Mouse (Mus musculus): ENCODE results near the gene Palm.
"Not testable (repeated sequence)": the region's sequence is repeated elsewhere in the genome, so short reads cannot be mapped to it uniquely, and the experiment has no call there.

Gene Palm

DNA sequence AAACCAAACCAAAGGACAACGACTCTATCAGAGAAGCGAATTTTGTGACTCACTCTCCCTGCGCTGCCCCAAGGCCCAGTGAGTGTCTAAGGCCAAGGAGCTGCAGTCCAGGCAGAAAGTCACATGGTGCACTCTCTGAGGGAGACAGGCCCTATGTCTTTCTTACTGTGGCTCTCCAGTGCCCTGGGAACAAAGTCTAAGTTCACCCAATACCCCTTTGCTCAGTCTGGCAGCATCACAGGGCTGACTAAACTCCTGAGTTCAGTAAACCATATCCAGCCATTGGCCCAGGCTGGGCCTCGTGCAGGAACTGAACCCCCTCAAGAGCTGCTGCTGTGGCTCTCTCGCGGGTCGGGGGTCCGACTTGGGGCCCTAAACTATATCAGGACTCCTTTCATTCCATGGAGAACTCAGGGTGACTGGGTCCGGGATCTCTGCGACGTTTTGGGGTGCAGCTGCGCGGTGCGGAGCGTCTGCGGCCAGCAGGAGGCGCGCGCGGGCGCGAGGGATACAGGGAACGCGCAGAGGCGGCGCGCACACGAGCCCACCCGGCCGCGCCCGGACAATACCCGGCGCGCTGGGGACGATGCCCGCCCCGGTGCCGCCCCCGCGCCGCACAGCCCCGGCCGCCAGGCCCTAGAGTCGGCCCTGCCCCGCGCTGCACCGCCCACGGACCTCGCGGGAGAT lies at the start of gene Palm:
TSS of gene Palm (plus strand) at position 522 of the 687 bp plus-strand sequence.
- DNase-seq = peak; percentile 90 to 92

DNA sequence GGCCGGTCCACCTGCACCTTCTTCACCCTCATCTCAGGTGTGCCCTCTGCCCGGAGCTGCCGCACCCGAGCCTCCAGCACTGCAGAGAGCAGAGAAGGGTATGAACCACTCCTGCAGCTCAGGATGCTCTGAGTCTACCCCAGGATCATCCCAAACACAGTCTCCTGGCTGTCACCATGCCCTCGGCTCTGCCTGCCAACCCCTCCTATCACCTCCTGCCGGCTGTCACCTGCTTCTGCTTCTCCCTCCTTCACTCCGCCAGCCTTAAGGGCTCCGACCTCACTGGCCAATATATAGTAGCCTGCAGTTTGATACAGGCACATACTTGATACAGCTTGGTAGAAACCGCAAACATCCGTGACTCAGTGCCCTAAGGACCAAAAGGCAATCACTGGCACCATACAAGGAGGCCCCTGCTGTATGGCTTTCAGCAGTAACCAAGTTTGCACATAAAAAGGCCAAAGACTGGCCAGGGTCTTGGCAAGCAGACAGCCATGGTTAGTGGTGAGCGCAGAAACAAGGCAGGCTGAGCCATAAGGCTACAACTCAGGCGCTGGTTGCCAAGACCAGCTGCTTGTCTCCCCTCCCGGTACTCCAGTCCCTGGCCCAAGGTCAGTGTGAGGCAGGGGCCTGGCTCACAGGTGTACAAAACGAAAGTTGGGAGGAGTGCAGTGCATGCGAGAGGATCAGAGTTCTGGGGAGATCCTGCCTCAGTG lies 49.6 kb upstream of the Palm start:
- DNase-seq = no peak

DNA sequence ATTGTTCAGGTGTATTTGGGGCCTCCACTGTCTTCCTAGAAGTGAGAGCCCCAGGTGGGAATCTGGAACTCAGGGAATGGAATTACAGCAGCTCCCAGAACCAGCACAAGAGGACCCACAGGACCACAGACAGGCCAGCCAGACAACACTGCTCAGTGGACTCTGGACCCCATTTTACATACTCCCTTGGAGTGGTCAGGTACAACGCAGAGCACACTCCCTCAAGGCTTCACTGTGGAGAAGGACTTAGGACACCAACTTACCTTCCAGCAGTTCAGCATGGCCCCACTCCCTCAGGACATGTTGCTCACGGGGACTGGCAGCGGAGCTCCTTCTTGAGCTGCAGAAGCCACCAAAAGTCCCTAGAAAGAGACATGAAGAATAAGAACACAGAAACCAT lies 48.0 kb upstream of the Palm start:
- DNase-seq = no peak

DNA sequence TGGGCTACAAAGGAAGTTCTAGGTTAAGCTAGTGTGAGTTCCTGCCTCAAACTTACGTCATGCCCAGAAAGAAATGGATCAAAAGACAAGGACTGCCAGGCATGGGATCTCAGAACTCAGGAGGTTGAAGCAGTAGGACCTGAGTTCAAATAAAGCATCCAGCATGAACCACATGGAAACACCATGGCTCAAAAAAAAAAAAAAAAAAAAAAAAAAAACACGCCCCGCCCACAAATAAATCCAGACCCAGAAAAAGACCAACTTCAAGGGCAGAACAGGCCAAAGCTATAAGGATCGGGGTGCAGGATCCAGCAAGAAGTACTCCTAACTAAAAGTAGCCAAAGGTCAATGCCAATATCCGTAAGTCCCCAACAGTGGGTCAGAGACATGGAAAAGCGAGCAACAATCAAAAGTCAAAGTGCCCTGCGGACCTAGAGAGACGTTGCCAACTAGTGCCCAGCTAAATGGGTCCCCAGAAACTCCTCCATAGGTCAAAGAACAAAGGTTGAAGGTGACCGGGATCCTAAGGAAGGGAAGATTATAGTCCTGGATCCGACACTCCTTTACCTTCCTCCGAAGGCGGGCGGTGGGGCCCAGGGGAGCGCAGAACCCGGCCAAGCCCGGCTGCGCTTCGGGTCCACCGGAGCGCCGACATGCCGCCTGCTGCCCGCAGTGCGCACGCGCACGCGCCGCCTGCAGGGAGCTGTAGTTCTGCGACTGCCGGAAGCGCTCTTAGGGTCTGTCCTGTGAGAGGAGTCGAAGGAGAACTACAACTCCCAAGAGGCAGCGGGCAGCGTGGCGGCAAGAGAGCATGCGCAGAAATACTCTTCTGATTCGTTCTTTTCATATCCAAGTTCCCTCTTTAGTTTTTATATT lies 47.2 kb upstream of the Palm start, which contains the start of gene Polrmt:
TSS of gene Polrmt (minus strand) at position 684 of the 876 bp plus-strand sequence.
- DNase-seq = peak; percentile 95 to 98

DNA sequence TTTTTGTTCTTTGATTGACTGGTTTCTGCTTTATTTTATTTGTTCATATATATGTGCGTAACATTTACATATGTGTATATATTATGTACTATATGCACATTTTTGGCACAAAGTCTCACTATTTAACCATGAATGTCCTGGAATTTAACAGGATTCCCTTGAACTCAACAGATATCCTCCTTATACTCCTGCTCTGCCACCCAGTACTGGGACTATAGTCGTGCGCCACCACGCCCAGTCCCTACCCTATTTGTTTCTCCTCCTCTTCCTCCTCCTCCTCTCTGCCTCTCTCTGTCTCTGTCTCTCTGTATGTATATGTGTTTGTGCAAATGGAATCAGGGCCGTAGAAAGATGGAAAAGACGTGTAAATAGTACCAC lies 46.6 kb upstream of the Palm start:
- DNase-seq = no peak

DNA sequence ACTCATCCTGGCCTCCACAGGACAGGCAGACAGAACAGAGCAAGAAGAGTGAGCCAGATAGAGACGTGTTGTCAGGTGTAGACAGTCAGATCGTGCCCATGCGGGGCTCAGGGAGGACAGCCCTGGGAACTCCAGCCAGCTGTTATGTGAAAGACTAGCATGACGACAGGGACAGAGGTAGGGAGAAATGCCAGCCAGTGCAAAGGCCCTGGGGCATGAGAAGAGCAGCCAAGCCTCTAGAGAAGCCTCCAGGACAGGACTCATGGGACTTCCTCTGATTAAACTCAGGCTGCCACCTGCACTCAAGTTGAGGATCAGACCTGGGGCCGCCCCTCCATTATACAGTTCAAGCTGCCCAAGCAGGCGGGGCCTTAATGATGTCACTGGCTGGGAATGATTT lies 44.9 kb upstream of the Palm start:
- no peak for DNase-seq

DNA sequence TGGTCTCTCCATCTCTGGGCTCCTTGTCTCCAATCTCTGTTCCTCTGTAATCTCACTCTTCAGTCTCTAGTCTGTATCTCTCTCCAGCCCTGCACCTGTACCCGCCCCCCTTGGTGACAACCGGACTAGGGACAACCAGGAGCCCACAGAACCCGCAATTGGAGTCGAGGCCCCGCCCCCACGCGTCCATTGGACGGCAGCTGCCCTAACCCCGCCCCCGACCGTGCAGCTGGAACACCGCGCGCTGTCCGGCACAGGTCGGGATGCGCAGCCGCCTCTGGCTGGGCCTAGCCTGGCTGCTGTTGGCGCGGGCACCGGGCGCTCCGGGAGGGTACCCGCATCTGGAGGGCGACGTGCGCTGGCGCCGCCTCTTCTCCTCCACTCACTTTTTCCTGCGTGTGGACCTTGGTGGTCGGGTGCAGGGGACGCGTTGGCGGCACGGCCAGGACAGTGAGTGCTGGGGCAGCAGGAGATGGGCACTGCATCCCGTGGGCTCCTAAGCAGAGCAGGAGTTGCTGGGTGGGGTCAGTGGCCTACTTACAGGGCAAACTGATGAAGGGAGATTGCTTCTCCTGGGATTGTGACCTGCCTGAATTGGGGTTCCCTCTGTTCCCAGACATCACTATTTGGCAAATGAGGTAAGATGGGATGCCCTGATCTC lies 38.4 kb upstream of the Palm start, which contains the start of gene Fgf22:
TSS of gene Fgf22 (plus strand) at position 221 of the 661 bp plus-strand sequence.
- DNase-seq = peak; percentile 89 to 92

DNA sequence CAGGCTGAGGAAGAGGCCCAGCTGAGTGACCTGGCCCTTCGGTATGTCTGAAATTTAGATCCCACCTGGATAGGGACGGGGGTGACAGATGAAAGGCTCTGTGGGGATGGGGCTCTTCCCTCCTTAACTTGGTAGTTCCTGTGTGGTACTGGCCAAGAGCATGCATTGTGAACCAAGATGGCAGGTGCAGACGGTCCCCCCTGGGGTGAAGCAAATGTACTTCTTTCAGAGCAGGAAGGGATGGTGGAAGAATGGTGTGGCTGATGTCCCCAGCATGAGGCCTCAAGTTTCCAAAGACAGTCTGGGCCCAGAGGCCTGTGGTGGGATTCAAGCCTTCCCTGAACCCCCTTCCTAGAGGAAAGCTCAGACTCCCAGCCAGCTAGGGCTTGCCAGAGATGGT lies 37.5 kb upstream of the Palm start:
- no peak for DNase-seq

DNA sequence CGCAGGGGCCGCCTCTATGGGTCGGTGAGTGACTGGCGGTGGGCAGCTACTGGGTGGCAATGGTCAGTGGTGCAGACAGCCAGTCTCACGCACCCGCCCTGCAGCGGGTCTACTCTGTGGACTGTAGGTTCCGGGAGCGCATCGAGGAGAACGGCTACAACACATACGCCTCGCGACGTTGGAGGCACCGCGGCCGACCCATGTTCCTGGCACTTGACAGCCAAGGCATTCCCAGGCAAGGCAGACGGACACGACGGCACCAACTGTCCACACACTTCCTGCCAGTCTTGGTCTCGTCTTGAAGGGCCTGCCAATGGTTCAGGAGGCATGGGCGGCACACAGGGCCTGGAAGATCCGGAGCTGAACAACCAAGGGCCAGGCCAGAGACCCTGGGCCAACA lies 36.7 kb upstream of the Palm start:
- no peak for DNase-seq

DNA sequence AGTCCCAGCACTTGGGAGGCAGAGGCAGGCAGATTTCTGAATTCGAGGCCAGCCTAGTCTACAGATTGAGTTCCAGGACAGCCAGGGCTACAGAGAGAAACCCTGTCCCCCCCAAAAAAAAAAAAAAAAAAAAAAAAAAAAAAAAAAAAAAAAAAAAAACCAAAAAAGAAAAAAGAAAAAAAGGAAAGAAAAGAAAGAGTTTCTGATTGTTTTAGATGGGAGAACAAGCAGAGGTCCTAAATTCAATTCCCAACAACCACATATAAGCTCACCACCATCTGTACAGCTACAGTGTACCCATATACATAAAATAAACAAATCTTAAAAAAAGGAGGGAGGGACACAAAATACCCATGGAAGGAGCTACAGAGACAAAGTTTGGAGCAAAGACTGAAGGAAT lies 33.7 kb upstream of the Palm start:
- not testable (repeated sequence) for DNase-seq

DNA sequence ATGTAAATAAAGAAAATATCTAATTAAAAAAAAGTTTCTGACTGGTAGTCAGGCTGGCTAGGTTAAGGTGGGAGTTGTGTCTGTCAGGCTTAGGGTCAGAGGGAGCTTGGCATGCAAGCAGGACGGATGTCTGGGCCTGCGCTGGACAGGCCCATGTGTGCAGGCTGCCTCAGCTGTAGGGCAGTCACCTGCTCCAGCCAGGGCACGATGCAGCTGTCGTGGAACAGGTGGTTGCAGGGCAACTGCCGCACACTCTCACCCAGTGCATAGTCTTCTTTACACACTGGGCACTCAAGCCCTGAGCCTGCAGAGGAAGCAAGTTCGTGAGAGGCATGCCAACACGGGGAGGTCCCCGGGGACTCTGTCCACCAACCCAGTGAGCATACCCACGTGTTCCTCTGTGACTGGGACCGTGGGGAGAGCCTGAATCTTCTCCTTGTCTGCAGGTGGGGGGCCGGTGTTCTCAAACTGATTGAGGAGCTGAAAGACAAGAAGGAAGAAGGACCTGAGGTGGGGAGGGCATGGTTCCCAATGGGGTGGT lies 32.7 kb upstream of the Palm start:
- no peak for DNase-seq

DNA sequence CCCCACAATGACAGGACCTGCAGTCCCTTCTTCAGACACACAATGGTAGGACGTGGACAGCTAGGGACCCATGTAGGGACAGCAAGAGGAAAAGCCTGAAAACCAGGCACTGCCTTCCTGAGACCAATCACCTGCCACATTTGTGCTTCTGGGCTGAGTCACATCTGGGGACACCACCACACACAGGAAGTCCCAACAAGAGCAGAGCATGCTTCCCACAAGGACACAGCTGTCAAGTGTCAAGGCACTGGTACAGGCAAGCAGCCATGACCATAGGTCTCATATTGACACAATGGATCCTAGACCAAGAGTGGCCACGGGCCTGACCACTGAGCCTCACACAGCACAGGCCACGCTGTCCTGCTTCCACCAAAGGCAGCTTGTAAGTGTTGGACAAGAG lies 30.5 kb upstream of the Palm start:
- no peak for DNase-seq

DNA sequence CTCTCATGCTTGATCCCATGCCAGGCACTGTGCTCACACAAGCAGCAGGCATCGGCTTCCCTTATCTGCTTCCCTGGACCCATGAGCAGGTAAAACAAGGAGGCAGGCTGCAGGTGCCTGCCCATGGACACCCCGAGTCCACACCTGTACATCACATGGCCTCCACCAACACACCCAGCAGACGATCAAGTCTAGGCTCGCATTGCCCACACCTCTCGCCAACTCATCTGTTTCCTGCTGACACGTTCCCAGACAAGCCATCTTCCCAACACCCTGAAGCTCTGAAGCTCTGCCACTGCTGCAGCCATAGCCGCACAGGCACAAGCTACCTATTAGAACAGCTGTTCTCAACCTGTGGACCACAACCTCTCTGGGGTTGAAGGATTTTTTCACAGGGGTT lies 29.1 kb upstream of the Palm start:
- no peak for DNase-seq

DNA sequence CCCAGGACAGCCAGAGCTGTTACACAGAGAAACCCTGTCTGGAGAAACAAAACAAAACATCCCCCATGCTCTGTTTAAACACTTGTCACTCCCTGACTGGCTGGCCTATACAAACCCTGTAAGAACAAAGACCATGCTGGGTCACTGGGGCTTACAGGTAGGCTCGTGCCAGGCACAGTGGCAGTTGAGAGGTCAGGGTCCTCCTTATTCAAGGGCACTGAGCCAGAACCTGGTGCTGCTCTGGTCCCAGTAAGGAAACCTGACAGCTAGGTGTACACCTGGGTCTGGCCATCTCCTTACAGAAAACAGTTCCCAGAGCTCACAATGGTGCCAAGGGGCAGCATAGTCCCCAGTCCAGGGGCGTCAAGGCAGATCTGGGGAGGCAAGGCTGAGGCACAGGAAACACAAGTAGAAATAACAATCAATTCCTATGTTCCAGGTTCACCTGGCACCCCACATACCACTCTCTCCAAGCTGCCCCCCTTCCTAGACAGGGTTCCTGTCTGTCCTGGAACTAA lies 28.1 kb upstream of the Palm start:
- DNase-seq = no peak

DNA sequence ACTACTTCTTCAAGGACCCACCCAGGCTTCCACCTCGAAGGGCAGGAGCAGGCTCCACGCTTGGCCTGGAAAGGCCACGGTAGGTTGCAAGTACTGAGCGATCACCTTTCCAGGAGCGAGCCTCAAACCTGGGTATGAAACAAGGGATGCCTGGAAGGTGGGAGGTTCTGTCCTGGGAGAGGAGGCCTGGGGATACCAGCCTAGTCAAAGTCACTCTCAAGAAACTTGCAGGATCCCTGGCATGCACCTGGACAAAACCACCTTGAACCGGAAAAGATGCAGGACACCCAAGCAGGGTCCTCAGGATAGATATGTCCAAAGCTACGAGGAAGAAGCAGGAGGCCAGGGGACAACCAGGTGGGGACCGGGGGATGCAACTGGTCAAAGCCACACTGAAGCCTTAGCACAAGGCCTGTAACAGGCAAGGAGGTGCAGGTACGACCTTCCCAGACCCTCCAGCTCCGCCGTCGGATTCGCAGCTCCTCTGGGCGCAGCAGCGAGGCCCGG lies 27.3 kb upstream of the Palm start:
- DNase-seq = no peak

DNA sequence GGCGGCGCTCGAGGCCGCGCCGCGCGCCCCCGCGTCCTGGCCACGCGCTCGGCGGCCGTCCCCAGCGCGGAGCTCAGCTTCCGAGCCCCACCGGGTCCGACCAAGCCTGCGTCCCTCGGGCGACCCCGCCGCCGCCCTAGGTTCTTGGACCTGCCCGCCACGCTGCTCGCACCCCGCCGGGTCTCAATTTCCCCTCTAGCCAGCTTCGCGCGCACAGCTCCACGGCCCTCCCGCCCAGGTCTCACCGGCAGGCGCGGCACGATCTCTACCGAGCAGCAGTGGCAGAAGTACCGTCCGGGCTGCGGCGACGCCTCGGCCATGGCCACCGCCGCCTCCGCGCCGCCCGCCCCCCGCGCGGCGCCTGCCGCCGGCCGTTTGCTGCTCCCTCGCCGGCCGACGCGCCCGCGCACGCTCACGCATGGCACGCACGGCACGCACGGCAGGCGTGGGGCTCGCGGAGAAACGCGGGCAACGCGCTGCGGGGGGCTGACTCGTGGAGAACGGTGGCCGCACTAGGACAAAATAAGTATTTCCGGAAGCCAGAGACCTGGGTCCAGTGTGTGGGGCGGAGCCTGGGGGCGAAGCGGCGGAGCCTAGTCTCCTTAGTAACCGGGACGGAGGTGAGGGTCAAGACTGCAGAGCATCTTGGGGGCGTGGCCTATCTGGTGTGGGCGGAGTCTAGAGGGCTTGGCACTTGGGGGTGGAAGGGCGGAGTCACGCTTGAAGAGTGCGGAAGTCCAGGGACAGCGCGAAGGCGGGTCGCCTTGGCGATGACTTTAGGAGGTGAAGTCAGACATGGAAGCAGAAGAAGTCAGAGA lies 26.7 kb upstream of the Palm start, which contains the start of gene Rnf126:
TSS of gene Rnf126 (minus strand) at position 445 of the 818 bp plus-strand sequence.
- peak; percentile 100 for DNase-seq

DNA sequence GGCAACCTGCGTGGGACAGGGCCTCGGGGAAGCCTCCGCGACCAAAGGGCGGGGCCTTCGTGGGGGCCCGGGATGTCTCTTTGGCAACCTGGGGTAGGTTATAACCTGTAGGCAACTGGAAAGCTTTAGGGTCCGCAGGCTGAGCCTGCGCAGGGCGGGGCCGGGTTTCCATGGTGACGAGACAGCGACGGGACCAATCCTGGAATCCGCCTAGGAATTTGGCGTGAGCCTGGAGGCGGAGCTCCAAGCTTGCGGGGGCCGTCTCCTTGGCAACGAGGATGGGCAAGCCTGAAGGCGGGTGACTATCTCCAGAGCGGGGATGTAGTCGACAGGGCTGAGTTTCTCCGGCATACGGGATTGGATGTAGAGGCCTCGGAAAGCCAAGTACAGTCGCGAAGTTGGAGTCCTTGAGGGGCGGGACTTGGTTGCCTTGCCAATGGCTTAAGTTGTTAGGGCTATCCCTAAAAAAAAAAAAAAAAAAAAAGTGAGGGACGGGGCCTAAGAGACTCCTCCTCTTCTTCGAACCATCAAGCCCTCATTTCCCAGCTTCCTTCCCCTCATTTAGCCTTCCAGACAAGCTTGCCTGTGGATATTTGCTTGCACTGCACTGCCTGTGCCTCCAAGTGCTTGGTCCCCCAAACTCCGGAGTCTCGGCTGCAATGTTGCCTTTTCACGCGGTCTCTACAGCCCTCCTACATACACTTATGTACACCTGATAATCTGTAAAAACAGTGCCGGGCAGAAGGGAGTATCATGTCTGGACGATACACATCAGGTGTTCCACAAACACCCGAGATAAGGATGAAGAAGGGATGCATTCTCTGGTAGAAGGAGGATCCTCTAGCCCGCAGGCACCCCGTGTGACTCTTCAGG lies 25.8 kb upstream of the Palm start:
- DNase-seq = peak; percentile 96 to 97

DNA sequence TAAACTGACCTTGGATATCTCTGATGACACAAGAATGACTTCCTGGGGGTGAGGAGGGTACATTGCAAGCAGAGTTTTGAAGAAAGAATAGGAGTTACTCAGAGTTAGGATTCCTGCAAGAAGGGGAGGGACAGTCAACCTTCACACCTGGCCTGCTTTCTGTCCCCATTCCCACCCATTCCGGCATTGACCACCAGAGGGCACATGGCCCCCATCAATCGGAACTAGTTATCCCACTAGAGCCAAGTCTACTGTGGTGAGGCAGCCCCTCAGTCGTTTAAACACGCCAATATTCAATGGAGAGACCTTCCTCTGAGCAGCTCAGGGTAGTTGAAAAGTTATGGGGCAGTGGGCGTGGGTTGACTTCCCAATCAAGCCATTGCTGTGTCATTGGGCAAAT lies 25.0 kb upstream of the Palm start:
- DNase-seq = peak; percentile 89 to 91

DNA sequence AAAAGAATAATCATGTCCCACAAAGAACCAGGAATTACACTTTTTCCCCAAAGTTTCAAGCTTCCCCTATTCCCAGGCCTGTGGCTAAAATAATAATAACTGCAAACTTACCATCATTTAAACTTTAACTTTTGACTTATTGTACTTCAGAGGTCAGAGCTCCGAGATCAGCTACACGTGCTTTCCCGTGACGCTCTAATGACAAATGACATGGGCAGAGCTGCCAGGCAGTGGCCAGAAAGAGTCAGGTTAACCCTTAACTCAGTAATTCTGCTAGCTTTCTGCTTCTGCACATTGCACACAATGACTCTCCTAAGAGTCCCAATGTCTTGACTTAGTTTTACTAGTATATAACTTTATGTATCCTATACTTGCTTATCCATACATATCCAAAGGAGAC lies 24.0 kb upstream of the Palm start:
- no peak for DNase-seq

DNA sequence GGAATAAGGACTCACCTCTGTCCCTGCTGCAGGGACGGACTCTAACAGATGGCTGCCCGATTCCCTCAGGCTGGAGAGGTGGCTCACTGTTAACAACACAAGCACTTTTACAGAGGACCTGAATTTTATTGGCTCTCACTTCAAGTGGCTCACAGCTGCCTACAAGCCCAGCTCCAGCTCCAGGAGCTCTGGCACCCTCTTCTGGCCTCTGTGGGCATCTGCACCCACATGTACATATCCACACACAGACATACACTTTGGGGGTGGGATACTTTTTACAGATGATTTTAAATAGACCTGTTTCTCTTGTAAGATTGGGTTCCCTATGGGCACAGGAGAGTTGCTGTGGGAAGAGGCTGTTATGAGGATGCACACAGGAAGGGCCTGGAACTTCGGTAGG lies 21.1 kb upstream of the Palm start:
- no peak for DNase-seq
